In the genomic region with DNA sequence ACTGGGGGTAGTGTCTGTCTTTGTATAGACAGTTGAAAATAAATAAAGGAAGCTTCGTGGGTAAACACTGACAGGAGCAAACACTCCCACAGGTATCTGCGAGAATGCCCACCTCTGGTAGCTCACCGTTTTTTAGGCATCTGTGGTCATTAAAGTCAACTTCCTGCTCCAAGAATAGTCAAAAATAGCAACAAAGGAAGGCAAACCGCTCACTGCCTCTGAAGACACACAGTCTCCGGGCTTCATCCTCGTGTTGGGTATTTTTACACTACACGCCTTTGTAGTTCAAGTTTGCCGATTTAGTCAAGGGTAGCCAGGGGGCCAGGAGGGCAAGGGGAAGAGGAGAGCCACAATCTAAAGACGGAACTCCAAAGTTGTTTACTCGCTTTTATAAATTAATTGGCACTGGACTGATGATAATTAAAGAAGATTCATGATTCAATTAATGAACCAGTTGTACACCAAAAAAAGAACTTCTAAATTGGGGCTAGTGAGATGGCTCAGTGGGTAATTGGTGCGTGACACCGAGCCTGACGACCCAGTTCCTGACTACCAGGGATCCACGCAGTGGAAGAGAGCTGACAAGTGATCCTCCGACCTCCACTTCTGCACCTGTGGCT, we compare ENCODE assay signal across 10 mouse cellular contexts. TPM values are rescaled to one million over a fixed set of nuclear protein-coding genes. Genes with fewer than 3 reads are reported as not detected.
DNase-seq lines count a peak whose midpoint lies in the region; ATAC-seq lines count a peak whose summit lies in the region.
"Had no signal": no experiment of that assay in that cellular context is flagged by ENCODE, and none has a peak within 500 bp of the region (broad histone marks: within the 10 kb centered on the region; RNA-seq: fewer than 3 reads in every experiment).

No protein-coding gene starts in this region.

- H3K4me1 ChIP-seq in forebrain, embryonic 14.5 days (ENCODE audit: control insufficient read depth, insufficient read depth, low read length) = peaks cover 22% of the 10 kb centered on the region
- peaks cover 25% of the 10 kb centered on the region for H3K4me1 ChIP-seq in forebrain, embryonic 15.5 days
- peaks cover 86% of the 10 kb centered on the region for H3K4me1 ChIP-seq in limb, embryonic 15.5 days

- H3K27me3 ChIP-seq in forebrain, embryonic 14.5 days (replicated peaks; ENCODE audit: control insufficient read depth, insufficient read depth, low read length) = no peaks in the 10 kb centered on the region
- H3K27me3 ChIP-seq in forebrain, embryonic 15.5 days = 0 out of 2 replicates have a peak, but pooled peaks cover 4% of the 10 kb centered on the region
- H3K27me3 ChIP-seq in limb, embryonic 15.5 days = no peaks in the 10 kb centered on the region
- H3K27me3 ChIP-seq: embryonic facial prominence, embryonic 12.5 days had no signal

- no peak overlapping the region for H3K9ac ChIP-seq in forebrain, embryonic 14.5 days (ENCODE audit: low read length)
- H3K9ac ChIP-seq in forebrain, embryonic 15.5 days (replicated peaks) = no peak overlapping the region
- H3K9ac ChIP-seq in limb, embryonic 15.5 days = no peak overlapping the region
- H3K9ac ChIP-seq: embryonic facial prominence, embryonic 12.5 days had no signal

- H3K4me2 ChIP-seq in forebrain, embryonic 14.5 days (ENCODE audit: low read length) = no peak overlapping the region
- H3K4me2 ChIP-seq in forebrain, embryonic 15.5 days (replicated peaks) = no peak overlapping the region
- H3K4me2 ChIP-seq in limb, embryonic 15.5 days = no peak overlapping the region
- H3K4me2 ChIP-seq: embryonic facial prominence, embryonic 12.5 days had no signal

- H3K4me3 ChIP-seq in forebrain, embryonic 14.5 days (ENCODE audit: low read depth, low read length) = no peak overlapping the region
- no peak overlapping the region for H3K4me3 ChIP-seq in forebrain, embryonic 15.5 days
- H3K4me3 ChIP-seq in limb, embryonic 15.5 days = no peak overlapping the region
- H3K4me3 ChIP-seq: embryonic facial prominence, embryonic 12.5 days had no signal

- ATAC-seq in forebrain, embryonic 14.5 days = no peak
- no peak for ATAC-seq in forebrain, embryonic 15.5 days (replicated peaks)
- no peak for ATAC-seq in limb, embryonic 15.5 days (ENCODE audit: insufficient number of reproducible peaks, low FRiP score, low TSS enrichment, low read depth)

- no peaks in the 10 kb centered on the region for H3K36me3 ChIP-seq in forebrain, embryonic 14.5 days (ENCODE audit: control insufficient read depth, insufficient read depth, low read length)
- no peaks in the 10 kb centered on the region for H3K36me3 ChIP-seq in forebrain, embryonic 15.5 days
- no peaks in the 10 kb centered on the region for H3K36me3 ChIP-seq in limb, embryonic 15.5 days

- 42% methylated on average over 15 of the region's 15 CpGs for WGBS in forebrain, embryonic 14.5 days
- 36% methylated on average over 15 of the region's 15 CpGs for WGBS in forebrain, embryonic 15.5 days
- 41% methylated on average over 15 of the region's 15 CpGs for WGBS in limb, embryonic 15.5 days

- no peaks in the 10 kb centered on the region for H3K9me3 ChIP-seq in forebrain, embryonic 14.5 days (replicated peaks; ENCODE audit: control insufficient read depth, low read length)
- no peaks in the 10 kb centered on the region for H3K9me3 ChIP-seq in forebrain, embryonic 15.5 days
- H3K9me3 ChIP-seq in limb, embryonic 15.5 days = no peaks in the 10 kb centered on the region
- H3K9me3 ChIP-seq: embryonic facial prominence, embryonic 12.5 days had no signal

- DNase-seq in forebrain, embryonic 14.5 days (ENCODE audit: low spot score) = peak; percentile 19
- peak; percentile 19 for DNase-seq in kidney, postnatal 14 days
- DNase-seq in kidney, adult 11 months = no peak
- peak; percentile 68 for DNase-seq in Muller cell, postnatal 12 days (ENCODE audit: inconsistent ontology term)
- DNase-seq in embryo, embryonic 11 days = no peak
- no peak for DNase-seq in c-Kit-positive CD71-positive TER-119-positive erythroid progenitor cells, embryonic 14.5 days (ENCODE audit: low spot score)
- DNase-seq: gastrocnemius, postnatal 25 days had no signal

- H3K27ac ChIP-seq in forebrain, embryonic 14.5 days (ENCODE audit: low read depth, low read length) = no peak overlapping the region
- H3K27ac ChIP-seq in forebrain, embryonic 15.5 days (replicated peaks) = no peak overlapping the region
- H3K27ac ChIP-seq in limb, embryonic 15.5 days = peak overlapping the region; percentile 67

RNA-seq across cellular contexts. Expression of a gene that starts 8.4 kb away (rescaled TPM):
- polyA plus RNA-seq in forebrain, embryonic 14.5 days (2014; fragmentation: Nextera tagmentation; extraction: Ambion mirVana) = 5.1 and 5.4 TPM in 2 replicates
- polyA plus RNA-seq in forebrain, embryonic 15.5 days (2015; fragmentation: Nextera tagmentation; extraction: Ambion mirVana) = 7.0 and 7.6 TPM in 2 replicates
- polyA plus RNA-seq in limb, embryonic 15.5 days (2015; fragmentation: Nextera tagmentation; extraction: Ambion mirVana) = 22.9 and 28.9 TPM in 2 replicates

Comparison
In these comparisons a context has a peak if more than half of its experiments do, and no peak if none do; other contexts are left out.
1. DNase-seq: peak in forebrain, embryonic 14.5 days (single experiment), kidney, postnatal 14 days (single experiment) and Muller cell, postnatal 12 days (single experiment); none in kidney, adult 11 months (single experiment), embryo, embryonic 11 days (single experiment) and c-Kit-positive CD71-positive TER-119-positive erythroid progenitor cells, embryonic 14.5 days (single experiment).